Comparison of ENCODE assay signal across 16 mouse cellular contexts in the genomic region with DNA sequence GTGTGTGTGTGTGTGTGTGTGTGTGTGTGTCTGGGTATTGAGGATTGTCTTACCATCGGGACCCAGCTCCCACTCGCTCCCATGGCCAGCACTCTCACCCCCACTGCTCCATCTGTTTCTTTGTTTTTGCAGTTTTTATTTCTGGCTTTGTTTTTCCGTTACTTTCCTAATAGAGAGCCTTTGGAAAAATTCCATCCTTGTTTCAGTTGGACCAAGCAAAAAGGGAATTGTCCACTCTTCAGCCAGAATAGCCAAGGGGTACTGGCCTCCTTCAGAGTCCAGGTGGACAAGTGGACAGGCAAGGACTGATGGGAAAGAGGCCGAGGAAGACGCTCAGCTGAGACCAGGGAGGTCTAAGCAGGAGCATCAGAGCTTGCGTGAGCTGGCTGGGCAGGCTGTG. TPM values are rescaled to one million over a fixed set of nuclear protein-coding genes. Genes with fewer than 3 reads are reported as not detected.
A peak's percentile ranks its signal among the peaks of the same experiment; 100 is the strongest.
DNase-seq lines count a peak whose midpoint lies in the region; ATAC-seq and TF ChIP-seq lines count a peak whose summit lies in the region.
"Had no signal": no experiment of that assay in that cellular context is flagged by ENCODE, and none has a peak within 500 bp of the region (broad histone marks: within the 10 kb centered on the region; RNA-seq: fewer than 3 reads in every experiment).

No protein-coding gene starts in this region.

- peak overlapping the region; percentile 23; the same call in 1 of the 2 replicates for H3K27ac ChIP-seq in hindbrain, embryonic 12.5 days
- H3K27ac ChIP-seq in hindbrain, embryonic 14.5 days, result no peak overlapping the region
- H3K27ac ChIP-seq in midbrain, embryonic 10.5 days (replicated peaks), result peak overlapping the region; percentile 38
- no peak overlapping the region for H3K27ac ChIP-seq in midbrain, embryonic 15.5 days
- peak overlapping the region; percentile 63; the same call in 1 of the 2 replicates for H3K27ac ChIP-seq in limb, embryonic 14.5 days (replicated peaks; ENCODE audit: low read depth, low read length)

- TF ChIP-seq POLR2A in limb, embryonic 14.5 days (IDR thresholded peaks at IDR 0.05; ENCODE audit: borderline replicate concordance, extremely low read depth, insufficient read depth, insufficient read length), result no peak

- no peaks in the 10 kb centered on the region for H3K9me3 ChIP-seq in hindbrain, embryonic 12.5 days (replicated peaks)
- H3K9me3 ChIP-seq in hindbrain, embryonic 14.5 days (ENCODE audit: control insufficient read depth, low read length), result no peaks in the 10 kb centered on the region
- H3K9me3 ChIP-seq in midbrain, embryonic 10.5 days (replicated peaks), result no peaks in the 10 kb centered on the region
- no peaks in the 10 kb centered on the region for H3K9me3 ChIP-seq in midbrain, embryonic 15.5 days
- no peaks in the 10 kb centered on the region for H3K9me3 ChIP-seq in limb, embryonic 14.5 days (ENCODE audit: control insufficient read depth, low read length)
- H3K9me3 ChIP-seq: liver, embryonic 12.5 days had no signal

- H3K4me2 ChIP-seq in hindbrain, embryonic 12.5 days (replicated peaks), result no peak overlapping the region
- H3K4me2 ChIP-seq in hindbrain, embryonic 14.5 days (replicated peaks), result no peak overlapping the region
- no peak overlapping the region for H3K4me2 ChIP-seq in midbrain, embryonic 15.5 days
- H3K4me2 ChIP-seq in limb, embryonic 14.5 days (replicated peaks; ENCODE audit: low read depth, low read length, severe bottlenecking), result no peak overlapping the region
- H3K4me2 ChIP-seq: liver, embryonic 12.5 days had no signal

- intact Hi-C loops in heart, postnatal 14 days (cut with DNase I), result loop anchor here (10.0 kb wide), 1 partner anchor 92 kb away; a partner anchor contains a TSS

- H3K36me3 ChIP-seq in hindbrain, embryonic 12.5 days, result no peaks in the 10 kb centered on the region
- H3K36me3 ChIP-seq in hindbrain, embryonic 14.5 days (replicated peaks; ENCODE audit: control insufficient read depth, insufficient read depth), result no peaks in the 10 kb centered on the region
- H3K36me3 ChIP-seq in midbrain, embryonic 10.5 days, result no peaks in the 10 kb centered on the region
- no peaks in the 10 kb centered on the region for H3K36me3 ChIP-seq in midbrain, embryonic 15.5 days (replicated peaks)
- H3K36me3 ChIP-seq in limb, embryonic 14.5 days (ENCODE audit: control insufficient read depth, insufficient read depth, low read length), result no peaks in the 10 kb centered on the region
- H3K36me3 ChIP-seq: liver, embryonic 12.5 days had no signal

- H3K9ac ChIP-seq in hindbrain, embryonic 12.5 days, result no peak overlapping the region
- no peak overlapping the region for H3K9ac ChIP-seq in hindbrain, embryonic 14.5 days
- no peak overlapping the region for H3K9ac ChIP-seq in midbrain, embryonic 15.5 days
- H3K9ac ChIP-seq in limb, embryonic 14.5 days (ENCODE audit: low read depth, low read length, severe bottlenecking), result no peak overlapping the region
- H3K9ac ChIP-seq: liver, embryonic 12.5 days had no signal

- peaks cover 53% of the 10 kb centered on the region for H3K4me1 ChIP-seq in hindbrain, embryonic 12.5 days
- peaks cover 25% of the 10 kb centered on the region; the same call in 1 of the 2 replicates for H3K4me1 ChIP-seq in hindbrain, embryonic 14.5 days (replicated peaks; ENCODE audit: control insufficient read depth, insufficient read depth, low read length)
- H3K4me1 ChIP-seq in midbrain, embryonic 10.5 days, result peaks cover 59% of the 10 kb centered on the region
- peaks cover 27% of the 10 kb centered on the region for H3K4me1 ChIP-seq in midbrain, embryonic 15.5 days
- peaks cover 15% of the 10 kb centered on the region for H3K4me1 ChIP-seq in limb, embryonic 14.5 days (ENCODE audit: control insufficient read depth, insufficient read depth, low read length)

- no peak for ATAC-seq in hindbrain, embryonic 12.5 days (ENCODE audit: low FRiP score)
- no peak for ATAC-seq in hindbrain, embryonic 14.5 days (ENCODE audit: low FRiP score)
- no peak for ATAC-seq in midbrain, embryonic 15.5 days (replicated peaks)
- no peak for ATAC-seq in limb, embryonic 14.5 days (ENCODE audit: low FRiP score, low read depth)
- ATAC-seq: intestine, embryonic 16.5 days; liver, embryonic 12.5 days had no signal

- DNase-seq in cerebellum, adult 11-12 months, result peak; percentile 48
- DNase-seq in cerebellum, postnatal 4 days (ENCODE audit: low spot score in 2 of 2), result no peak
- DNase-seq in hindbrain, embryonic 14.5 days (ENCODE audit: low spot score), result no peak
- DNase-seq in midbrain, embryonic 10.5 days (ENCODE audit: low spot score), result no peak
- DNase-seq in limb, embryonic 14.5 days (ENCODE audit: low spot score), result no peak
- DNase-seq in heart, postnatal 14 days, result no peak
- DNase-seq: adrenal gland, adult 8-10 months; heart, adult 11 months; kidney, postnatal 25 days had no signal

- no peaks in the 10 kb centered on the region; the same call in 1 of the 2 replicates for H3K27me3 ChIP-seq in hindbrain, embryonic 12.5 days
- H3K27me3 ChIP-seq in hindbrain, embryonic 14.5 days (ENCODE audit: control insufficient read depth, insufficient read depth, low read length), result no peaks in the 10 kb centered on the region
- peaks cover 23% of the 10 kb centered on the region for H3K27me3 ChIP-seq in midbrain, embryonic 10.5 days (ENCODE audit: low read depth, poor library complexity, severe bottlenecking)
- H3K27me3 ChIP-seq in midbrain, embryonic 15.5 days (replicated peaks), result no peaks in the 10 kb centered on the region
- H3K27me3 ChIP-seq in limb, embryonic 14.5 days (ENCODE audit: control insufficient read depth, insufficient read depth, low read length), result no peaks in the 10 kb centered on the region

- WGBS in hindbrain, embryonic 12.5 days, result 68% methylated on average over 4 of the region's 6 CpGs
- WGBS in hindbrain, embryonic 14.5 days, result 80% methylated on average over 6 of the region's 6 CpGs
- WGBS in midbrain, embryonic 10.5 days, result 87% methylated on average over 6 of the region's 6 CpGs
- 71% methylated on average over 6 of the region's 6 CpGs for WGBS in midbrain, embryonic 15.5 days
- WGBS in limb, embryonic 14.5 days, result 73% methylated on average over 6 of the region's 6 CpGs

- no peak overlapping the region for H3K4me3 ChIP-seq in hindbrain, embryonic 12.5 days
- no peak overlapping the region for H3K4me3 ChIP-seq in hindbrain, embryonic 14.5 days (replicated peaks; ENCODE audit: low read length)
- no peak overlapping the region for H3K4me3 ChIP-seq in midbrain, embryonic 10.5 days
- no peak overlapping the region for H3K4me3 ChIP-seq in midbrain, embryonic 15.5 days
- H3K4me3 ChIP-seq in limb, embryonic 14.5 days (replicated peaks; ENCODE audit: low read length), result no peak overlapping the region
- H3K4me3 ChIP-seq: liver, embryonic 12.5 days had no signal

RNA-seq across cellular contexts. Expression of a gene that starts 9.0 kb away (rescaled TPM):
- polyA plus RNA-seq in hindbrain, embryonic 12.5 days (2016; fragmentation: Nextera tagmentation; extraction: Ambion mirVana), result 13.7 and 16.1 TPM in 2 replicates
- polyA plus RNA-seq in hindbrain, embryonic 14.5 days (2014; fragmentation: Nextera tagmentation; extraction: Ambion mirVana), result 27.9 and 29.5 TPM in 2 replicates
- polyA plus RNA-seq in midbrain, embryonic 10.5 days (2016; fragmentation: Nextera tagmentation; extraction: Ambion mirVana), result 3.0 and 4.3 TPM in 2 replicates
- polyA plus RNA-seq in midbrain, embryonic 15.5 days (2015; fragmentation: Nextera tagmentation; extraction: Ambion mirVana), result 56.5 and 63.1 TPM in 2 replicates
- polyA plus RNA-seq in limb, embryonic 14.5 days (2012; rRNA removed), result 11.3 and 13.5 TPM in 2 replicates
- 1.7 and 1.8 TPM in 2 replicates for polyA plus RNA-seq in limb, embryonic 14.5 days (2014; fragmentation: Nextera tagmentation; extraction: Ambion mirVana)
- 100 to 1,000 TPM; 448 to 458 TPM for total RNA-seq in heart, postnatal 14 days (2021)

RNA-seq across cellular contexts. Expression of a gene that starts 22.2 kb away (rescaled TPM):
- polyA plus RNA-seq in hindbrain, embryonic 12.5 days (2016; fragmentation: Nextera tagmentation; extraction: Ambion mirVana), result 1.2 and 2.0 TPM in 2 replicates
- polyA plus RNA-seq in hindbrain, embryonic 14.5 days (2014; fragmentation: Nextera tagmentation; extraction: Ambion mirVana), result 1.7 and 2.1 TPM in 2 replicates
- 0.23 and 0.61 TPM in 2 replicates for polyA plus RNA-seq in midbrain, embryonic 10.5 days (2016; fragmentation: Nextera tagmentation; extraction: Ambion mirVana)
- polyA plus RNA-seq in midbrain, embryonic 15.5 days (2015; fragmentation: Nextera tagmentation; extraction: Ambion mirVana), result 5.6 and 5.9 TPM in 2 replicates
- polyA plus RNA-seq in limb, embryonic 14.5 days (2012; rRNA removed), result 0.01 and 0.08 TPM in 2 replicates
- not detected in 2 replicates for polyA plus RNA-seq in limb, embryonic 14.5 days (2014; fragmentation: Nextera tagmentation; extraction: Ambion mirVana)
- total RNA-seq in heart, postnatal 14 days (2021), result not detected
- polyA plus RNA-seq: heart, embryonic 16.5 days; intestine, embryonic 16.5 days; liver, embryonic 12.5 days had no signal

RNA-seq across cellular contexts. Expression of a gene that starts 34.1 kb away (rescaled TPM):
- polyA plus RNA-seq in hindbrain, embryonic 12.5 days (2016; fragmentation: Nextera tagmentation; extraction: Ambion mirVana), result 0.53 and 0.83 TPM in 2 replicates
- 2.8 and 3.5 TPM in 2 replicates for polyA plus RNA-seq in hindbrain, embryonic 14.5 days (2014; fragmentation: Nextera tagmentation; extraction: Ambion mirVana)
- 0.46 and 0.75 TPM in 2 replicates for polyA plus RNA-seq in midbrain, embryonic 10.5 days (2016; fragmentation: Nextera tagmentation; extraction: Ambion mirVana)
- 1.8 TPM in 2 replicates for polyA plus RNA-seq in midbrain, embryonic 15.5 days (2015; fragmentation: Nextera tagmentation; extraction: Ambion mirVana)
- polyA plus RNA-seq in limb, embryonic 14.5 days (2012; rRNA removed), result 0.14 and 0.18 TPM in 2 replicates
- 0.03 and 0.12 TPM in 2 replicates for polyA plus RNA-seq in limb, embryonic 14.5 days (2014; fragmentation: Nextera tagmentation; extraction: Ambion mirVana)
- total RNA-seq in heart, postnatal 14 days (2021), result under 1 TPM; 0.10 to 0.22 TPM

RNA-seq across cellular contexts. Expression of a gene that starts 45.4 kb away (rescaled TPM):
- polyA plus RNA-seq in hindbrain, embryonic 12.5 days (2016; fragmentation: Nextera tagmentation; extraction: Ambion mirVana), result 147 and 159 TPM in 2 replicates
- polyA plus RNA-seq in hindbrain, embryonic 14.5 days (2014; fragmentation: Nextera tagmentation; extraction: Ambion mirVana), result 64.7 and 69.0 TPM in 2 replicates
- 50.2 and 62.4 TPM in 2 replicates for polyA plus RNA-seq in midbrain, embryonic 10.5 days (2016; fragmentation: Nextera tagmentation; extraction: Ambion mirVana)
- 66.2 and 77.2 TPM in 2 replicates for polyA plus RNA-seq in midbrain, embryonic 15.5 days (2015; fragmentation: Nextera tagmentation; extraction: Ambion mirVana)
- polyA plus RNA-seq in limb, embryonic 14.5 days (2012; rRNA removed), result 71.4 and 86.4 TPM in 2 replicates
- polyA plus RNA-seq in limb, embryonic 14.5 days (2014; fragmentation: Nextera tagmentation; extraction: Ambion mirVana), result 49.8 and 50.1 TPM in 2 replicates
- total RNA-seq in heart, postnatal 14 days (2021), result 10 to 100 TPM; 13.8 to 16.3 TPM

RNA-seq across cellular contexts. Expression of a gene that starts 48.7 kb away (rescaled TPM):
- polyA plus RNA-seq in hindbrain, embryonic 12.5 days (2016; fragmentation: Nextera tagmentation; extraction: Ambion mirVana), result not detected in 2 replicates
- polyA plus RNA-seq in hindbrain, embryonic 14.5 days (2014; fragmentation: Nextera tagmentation; extraction: Ambion mirVana), result 0.15 TPM in 1 of 2 replicates, not detected in the other
- not detected in 2 replicates for polyA plus RNA-seq in midbrain, embryonic 10.5 days (2016; fragmentation: Nextera tagmentation; extraction: Ambion mirVana)
- polyA plus RNA-seq in midbrain, embryonic 15.5 days (2015; fragmentation: Nextera tagmentation; extraction: Ambion mirVana), result 0.05 TPM in 1 of 2 replicates, not detected in the other
- 0.03 TPM in 1 of 2 replicates, not detected in the other for polyA plus RNA-seq in limb, embryonic 14.5 days (2012; rRNA removed)
- not detected in 2 replicates for polyA plus RNA-seq in limb, embryonic 14.5 days (2014; fragmentation: Nextera tagmentation; extraction: Ambion mirVana)
- total RNA-seq in heart, postnatal 14 days (2021), result not detected
- total RNA-seq: left cerebral cortex, adult 18-20 months had no signal
- polyA plus RNA-seq: intestine, embryonic 16.5 days; liver, embryonic 12.5 days; neural tube, embryonic 11.5 days had no signal

Comparison
In these comparisons a context has a peak if more than half of its experiments do, and no peak if none do; other contexts are left out.
1. H3K27ac ChIP-seq: peak in hindbrain, embryonic 12.5 days (single experiment), midbrain, embryonic 10.5 days (single experiment) and limb, embryonic 14.5 days (single experiment); none in hindbrain, embryonic 14.5 days (single experiment) and midbrain, embryonic 15.5 days (single experiment).